Mouse (Mus musculus): ENCODE results near the gene Gfer. TPM values are rescaled to one million over a fixed set of nuclear protein-coding genes. Genes with fewer than 3 reads are reported as not detected.

Gfer gene
- 13.7 TPM for polyA plus RNA-seq (2014; fragmentation: Illumina TruSeq; extraction: RNeasy Lipid Tissue Mini Kit (QIAGEN cat#74804); ENCODE audit: low read depth, low replicate concordance)

DNA sequence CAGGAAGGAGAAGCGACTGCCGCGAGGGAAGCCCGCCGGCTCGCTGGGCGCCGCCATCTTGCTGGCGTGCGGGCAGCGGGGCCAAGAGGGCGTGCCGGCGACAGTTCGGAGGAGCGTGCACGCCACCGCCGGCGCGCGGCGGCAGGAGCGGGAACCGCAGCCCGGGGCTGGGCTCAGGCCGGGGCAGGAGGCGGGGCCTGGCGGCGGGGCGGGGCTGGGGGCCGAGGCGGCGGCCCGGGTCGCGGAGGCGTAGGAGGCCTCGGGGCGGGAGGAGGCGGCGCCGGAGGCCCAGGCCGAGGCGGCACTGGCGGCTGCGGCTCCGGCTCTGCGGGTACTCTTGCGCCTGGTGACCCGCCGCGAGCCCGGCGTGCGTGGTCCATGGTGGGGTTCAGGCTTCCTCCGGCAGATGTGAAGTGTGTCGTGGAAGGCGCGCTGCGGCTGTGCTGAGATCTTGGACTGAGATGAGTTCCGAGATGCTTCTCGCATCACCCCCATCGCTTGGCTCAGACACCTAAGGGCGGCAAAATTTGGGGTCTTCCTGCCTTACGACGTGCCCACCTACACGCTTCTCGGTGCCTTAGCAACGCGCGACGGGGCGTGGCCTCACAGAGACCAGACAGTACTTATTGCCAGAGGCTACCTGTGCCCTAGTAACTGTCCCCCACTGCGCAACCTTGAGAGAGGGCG, at the start of gene Gfer, which contains the start of gene Noxo1:
Gfer (minus strand) TSS at position 146 of the 687 bp plus-strand sequence.
Noxo1 (plus strand) TSS at position 224 of the 687 bp plus-strand sequence.

DNA sequence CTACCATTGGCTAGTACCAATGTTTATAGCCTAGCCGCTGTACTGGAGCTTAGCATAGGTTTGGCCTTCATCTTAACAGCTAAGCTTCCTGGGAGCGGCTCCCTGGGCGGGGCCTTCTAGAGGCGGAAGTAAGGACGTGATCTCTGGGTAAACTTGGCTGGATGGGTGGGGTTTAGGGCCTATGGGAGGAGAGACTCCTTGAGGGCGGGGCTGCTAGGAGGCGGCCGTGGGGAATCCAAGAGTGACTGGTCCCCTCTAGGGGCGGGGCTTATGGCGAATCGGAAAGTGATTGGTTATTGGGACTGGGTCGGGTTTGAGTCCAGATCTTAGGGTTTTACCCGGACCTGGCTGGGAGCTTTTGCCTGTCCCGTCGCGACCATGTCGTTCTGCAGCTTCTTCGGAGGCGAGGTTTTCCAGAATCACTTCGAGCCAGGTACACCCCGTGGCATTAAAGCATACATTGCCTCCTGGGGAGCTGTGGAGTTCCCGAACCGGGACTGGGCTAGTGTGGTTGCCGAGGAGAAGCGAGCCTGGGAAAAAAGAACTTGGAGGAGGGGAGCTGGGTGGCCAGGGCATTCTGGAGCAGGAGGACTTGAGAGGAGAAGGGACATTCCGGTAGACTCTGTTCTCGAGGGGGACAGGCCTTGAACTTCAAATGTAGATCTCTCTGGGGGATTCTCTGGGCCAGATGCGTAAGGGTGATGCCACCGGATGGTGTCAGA, 40.5 kb upstream of the Gfer start, which contains the start of gene Msrb1:
Msrb1 (plus strand) TSS at position 313 of the 722 bp plus-strand sequence.

GRCm38 (mm10) chr17:24727618-24728017, 31.7 kb upstream of the Gfer start, which contains the start of gene Rpl3l:
Rpl3l (plus strand) TSS chr17:24727820.

GRCm38 (mm10) chr17:24724184-24724583, 28.2 kb upstream of the Gfer start, which contains the start of gene Ndufb10:
Ndufb10 (minus strand) TSS chr17:24724478.

GRCm38 (mm10) chr17:24717943-24718342, 22.0 kb upstream of the Gfer start, which contains the start of the genes Rnf151 and Rps2:
Rnf151 (minus strand) TSS chr17:24718063.
Rps2 (plus strand) TSS chr17:24718116.

GRCm38 (mm10) chr17:24706982-24707800, 11.2 kb upstream of the Gfer start, which contains the start of gene Tbl3:
Tbl3 (minus strand) TSS chr17:24707660.

GRCm38 (mm10) chr17:24689251-24690081, 6.5 kb downstream of the Gfer start, which contains the start of gene Syngr3:
Syngr3 (minus strand) TSS chr17:24689955.

GRCm38 (mm10) chr17:24669545-24670245, 26.3 kb downstream of the Gfer start, which contains the start of gene Zfp598:
Zfp598 (plus strand) TSS chr17:24669687.

GRCm38 (mm10) chr17:24658017-24658758, 37.8 kb downstream of the Gfer start, which contains the start of gene Npw:
Npw (minus strand) TSS chr17:24658457.

GRCm38 (mm10) chr17:24650070-24650616, 45.8 kb downstream of the Gfer start, which contains the start of gene Slc9a3r2:
Slc9a3r2 (minus strand) TSS chr17:24650327.

Other genes with a start within 250 kb of the Gfer start
- 1.5 TPM for gene E4f1, start 225.8 kb downstream of the Gfer start, polyA plus RNA-seq (2014; fragmentation: Illumina TruSeq; extraction: RNeasy Lipid Tissue Mini Kit (QIAGEN cat#74804); ENCODE audit: low read depth, low replicate concordance)
- 35.8 TPM for gene Pgp, start 225.8 kb downstream of the Gfer start, polyA plus RNA-seq (2014; fragmentation: Illumina TruSeq; extraction: RNeasy Lipid Tissue Mini Kit (QIAGEN cat#74804); ENCODE audit: low read depth, low replicate concordance)
- gene Bricd5, start 222.3 kb downstream of the Gfer start, polyA plus RNA-seq (2014; fragmentation: Illumina TruSeq; extraction: RNeasy Lipid Tissue Mini Kit (QIAGEN cat#74804); ENCODE audit: low read depth, low replicate concordance), result not detected
- gene Mlst8, start 217.1 kb downstream of the Gfer start, polyA plus RNA-seq (2014; fragmentation: Illumina TruSeq; extraction: RNeasy Lipid Tissue Mini Kit (QIAGEN cat#74804); ENCODE audit: low read depth, low replicate concordance), result 3.3 TPM
- gene Caskin1, start 207.6 kb downstream of the Gfer start, polyA plus RNA-seq (2014; fragmentation: Illumina TruSeq; extraction: RNeasy Lipid Tissue Mini Kit (QIAGEN cat#74804); ENCODE audit: low read depth, low replicate concordance), result 0.09 TPM
- gene Traf7, start 168.2 kb downstream of the Gfer start, polyA plus RNA-seq (2014; fragmentation: Illumina TruSeq; extraction: RNeasy Lipid Tissue Mini Kit (QIAGEN cat#74804); ENCODE audit: low read depth, low replicate concordance), result 12.6 TPM
- gene Rab26, start 161.9 kb downstream of the Gfer start, polyA plus RNA-seq (2014; fragmentation: Illumina TruSeq; extraction: RNeasy Lipid Tissue Mini Kit (QIAGEN cat#74804); ENCODE audit: low read depth, low replicate concordance), result 0.35 TPM
- 12.2 TPM for gene Pkd1, start 146.3 kb downstream of the Gfer start, polyA plus RNA-seq (2014; fragmentation: Illumina TruSeq; extraction: RNeasy Lipid Tissue Mini Kit (QIAGEN cat#74804); ENCODE audit: low read depth, low replicate concordance)
- 12.6 TPM for gene Tsc2, start 63.5 kb downstream of the Gfer start, polyA plus RNA-seq (2014; fragmentation: Illumina TruSeq; extraction: RNeasy Lipid Tissue Mini Kit (QIAGEN cat#74804); ENCODE audit: low read depth, low replicate concordance)
- 0.35 TPM for gene Nthl1, start 63.5 kb downstream of the Gfer start, polyA plus RNA-seq (2014; fragmentation: Illumina TruSeq; extraction: RNeasy Lipid Tissue Mini Kit (QIAGEN cat#74804); ENCODE audit: low read depth, low replicate concordance)
- gene Slc9a3r2, start 45.8 kb downstream of the Gfer start, polyA plus RNA-seq (2014; fragmentation: Illumina TruSeq; extraction: RNeasy Lipid Tissue Mini Kit (QIAGEN cat#74804); ENCODE audit: low read depth, low replicate concordance), result 6.4 TPM
- not detected for gene Npw, start 37.7 kb downstream of the Gfer start, polyA plus RNA-seq (2014; fragmentation: Illumina TruSeq; extraction: RNeasy Lipid Tissue Mini Kit (QIAGEN cat#74804); ENCODE audit: low read depth, low replicate concordance)
- 3.1 TPM for gene Zfp598, start 26.5 kb downstream of the Gfer start, polyA plus RNA-seq (2014; fragmentation: Illumina TruSeq; extraction: RNeasy Lipid Tissue Mini Kit (QIAGEN cat#74804); ENCODE audit: low read depth, low replicate concordance)
- 1.1 TPM for gene Syngr3, start 6.2 kb downstream of the Gfer start, polyA plus RNA-seq (2014; fragmentation: Illumina TruSeq; extraction: RNeasy Lipid Tissue Mini Kit (QIAGEN cat#74804); ENCODE audit: low read depth, low replicate concordance)
- 14.0 TPM for gene Noxo1, start 78 bp upstream of the Gfer start, polyA plus RNA-seq (2014; fragmentation: Illumina TruSeq; extraction: RNeasy Lipid Tissue Mini Kit (QIAGEN cat#74804); ENCODE audit: low read depth, low replicate concordance)
- gene Tbl3, start 11.5 kb upstream of the Gfer start, polyA plus RNA-seq (2014; fragmentation: Illumina TruSeq; extraction: RNeasy Lipid Tissue Mini Kit (QIAGEN cat#74804); ENCODE audit: low read depth, low replicate concordance), result not detected
- not detected for gene Rnf151, start 21.9 kb upstream of the Gfer start, polyA plus RNA-seq (2014; fragmentation: Illumina TruSeq; extraction: RNeasy Lipid Tissue Mini Kit (QIAGEN cat#74804); ENCODE audit: low read depth, low replicate concordance)
- gene Rps2, start 22.0 kb upstream of the Gfer start, polyA plus RNA-seq (2014; fragmentation: Illumina TruSeq; extraction: RNeasy Lipid Tissue Mini Kit (QIAGEN cat#74804); ENCODE audit: low read depth, low replicate concordance), result 513 TPM
- gene Ndufb10, start 28.3 kb upstream of the Gfer start, polyA plus RNA-seq (2014; fragmentation: Illumina TruSeq; extraction: RNeasy Lipid Tissue Mini Kit (QIAGEN cat#74804); ENCODE audit: low read depth, low replicate concordance), result 96.4 TPM
- gene Rpl3l, start 31.7 kb upstream of the Gfer start, polyA plus RNA-seq (2014; fragmentation: Illumina TruSeq; extraction: RNeasy Lipid Tissue Mini Kit (QIAGEN cat#74804); ENCODE audit: low read depth, low replicate concordance), result not detected
- gene Msrb1, start 40.5 kb upstream of the Gfer start, polyA plus RNA-seq (2014; fragmentation: Illumina TruSeq; extraction: RNeasy Lipid Tissue Mini Kit (QIAGEN cat#74804); ENCODE audit: low read depth, low replicate concordance), result 5.8 TPM
- not detected for gene Hs3st6, start 56.8 kb upstream of the Gfer start, polyA plus RNA-seq (2014; fragmentation: Illumina TruSeq; extraction: RNeasy Lipid Tissue Mini Kit (QIAGEN cat#74804); ENCODE audit: low read depth, low replicate concordance)
- gene Meiob, start 108.1 kb upstream of the Gfer start, polyA plus RNA-seq (2014; fragmentation: Illumina TruSeq; extraction: RNeasy Lipid Tissue Mini Kit (QIAGEN cat#74804); ENCODE audit: low read depth, low replicate concordance), result 0.95 TPM
- gene Hagh, start 144.0 kb upstream of the Gfer start, polyA plus RNA-seq (2014; fragmentation: Illumina TruSeq; extraction: RNeasy Lipid Tissue Mini Kit (QIAGEN cat#74804); ENCODE audit: low read depth, low replicate concordance), result 10.6 TPM
- 194 TPM for gene Fahd1, start 154.2 kb upstream of the Gfer start, polyA plus RNA-seq (2014; fragmentation: Illumina TruSeq; extraction: RNeasy Lipid Tissue Mini Kit (QIAGEN cat#74804); ENCODE audit: low read depth, low replicate concordance)
- not detected for gene Igfals, start 169.8 kb upstream of the Gfer start, polyA plus RNA-seq (2014; fragmentation: Illumina TruSeq; extraction: RNeasy Lipid Tissue Mini Kit (QIAGEN cat#74804); ENCODE audit: low read depth, low replicate concordance)
- gene Nubp2, start 190.2 kb upstream of the Gfer start, polyA plus RNA-seq (2014; fragmentation: Illumina TruSeq; extraction: RNeasy Lipid Tissue Mini Kit (QIAGEN cat#74804); ENCODE audit: low read depth, low replicate concordance), result 2.7 TPM
- not detected for gene Spsb3, start 190.5 kb upstream of the Gfer start, polyA plus RNA-seq (2014; fragmentation: Illumina TruSeq; extraction: RNeasy Lipid Tissue Mini Kit (QIAGEN cat#74804); ENCODE audit: low read depth, low replicate concordance)
- 2.0 TPM for gene Eme2, start 198.9 kb upstream of the Gfer start, polyA plus RNA-seq (2014; fragmentation: Illumina TruSeq; extraction: RNeasy Lipid Tissue Mini Kit (QIAGEN cat#74804); ENCODE audit: low read depth, low replicate concordance)
- gene Mrps34, start 199.0 kb upstream of the Gfer start, polyA plus RNA-seq (2014; fragmentation: Illumina TruSeq; extraction: RNeasy Lipid Tissue Mini Kit (QIAGEN cat#74804); ENCODE audit: low read depth, low replicate concordance), result 1.8 TPM
- 1.0 TPM for gene Nme3, start 200.3 kb upstream of the Gfer start, polyA plus RNA-seq (2014; fragmentation: Illumina TruSeq; extraction: RNeasy Lipid Tissue Mini Kit (QIAGEN cat#74804); ENCODE audit: low read depth, low replicate concordance)
- 7.2 TPM for gene Mapk8ip3, start 240.8 kb upstream of the Gfer start, polyA plus RNA-seq (2014; fragmentation: Illumina TruSeq; extraction: RNeasy Lipid Tissue Mini Kit (QIAGEN cat#74804); ENCODE audit: low read depth, low replicate concordance)